Mouse (Mus musculus): ENCODE results near the gene Vsnl1. TPM values are rescaled to one million over a fixed set of nuclear protein-coding genes. Genes with fewer than 3 reads are reported as not detected.

Vsnl1 gene
- polyA plus RNA-seq (2014; fragmentation: Illumina TruSeq; extraction: RNeasy Lipid Tissue Mini Kit (QIAGEN cat#74804); ENCODE audit: low read depth, low replicate concordance) = 0.24 TPM

GRCm38 (mm10) chr12:11436497-11437265, at the start of gene Vsnl1:
Gene Vsnl1 (minus strand): TSS chr12:11436613.

GRCm38 (mm10) chr12:11455549-11456194, 19.3 kb upstream of the Vsnl1 start, which contains the start of gene Rad51ap2:
Gene Rad51ap2 (plus strand): TSS chr12:11456079.

Other genes with a start within 250 kb of the Vsnl1 start
- not detected for gene Msgn1, start 227.6 kb downstream of the Vsnl1 start, polyA plus RNA-seq (2014; fragmentation: Illumina TruSeq; extraction: RNeasy Lipid Tissue Mini Kit (QIAGEN cat#74804); ENCODE audit: low read depth, low replicate concordance)
- 2.4 TPM for gene Gen1, start 170.8 kb downstream of the Vsnl1 start, polyA plus RNA-seq (2014; fragmentation: Illumina TruSeq; extraction: RNeasy Lipid Tissue Mini Kit (QIAGEN cat#74804); ENCODE audit: low read depth, low replicate concordance)
- gene Smc6, start 170.7 kb downstream of the Vsnl1 start, polyA plus RNA-seq (2014; fragmentation: Illumina TruSeq; extraction: RNeasy Lipid Tissue Mini Kit (QIAGEN cat#74804); ENCODE audit: low read depth, low replicate concordance) = 62.9 TPM
- gene Rad51ap2, start 19.5 kb upstream of the Vsnl1 start, polyA plus RNA-seq (2014; fragmentation: Illumina TruSeq; extraction: RNeasy Lipid Tissue Mini Kit (QIAGEN cat#74804); ENCODE audit: low read depth, low replicate concordance) = 0.53 TPM

Data from kidney, adult 10 weeks (tissue).